Mouse (Mus musculus) megakaryocyte, embryonic 14.5 days (primary cell): ENCODE results near the gene Hyal1. TPM values are rescaled to one million over a fixed set of nuclear protein-coding genes. Genes with fewer than 3 reads are reported as not detected.

Source experiments
- H3K27me3 ChIP-seq: replicated peaks from 2 replicates; pipeline ENCODE3; 2012; ENCODE audit warnings: inconsistent platforms
- H3K36me3 ChIP-seq: replicated peaks from 2 replicates; pipeline ENCODE3; 2012; ENCODE audit warnings: low read length, inconsistent platforms, mixed read lengths
- H3K4me1 ChIP-seq: 2 replicates; pipeline ENCODE4 v1.6.1; 2012; ENCODE audit warnings: inconsistent platforms
- H3K4me3 ChIP-seq: replicated peaks from 2 replicates; pipeline ENCODE3; 2012; ENCODE audit warnings: moderate library complexity, mild to moderate bottlenecking, inconsistent platforms
- H3K9me3 ChIP-seq: 2 replicates; pipeline ENCODE4 v1.6.1; 2012; ENCODE audit warnings: inconsistent platforms
- FLI1 ChIP-seq: IDR thresholded peaks from 2 replicates; pipeline ENCODE4 v1.6.1; 2012; ENCODE audit warnings: low read length, inconsistent platforms, mixed read lengths
- GATA1 ChIP-seq: IDR thresholded peaks from 3 replicates; pipeline ENCODE4 v1.6.1; 2012; ENCODE audit warnings: mixed read lengths, low read length, inconsistent platforms, borderline replicate concordance
- polyA plus RNA-seq: library from polyadenylated mRNA; stranded (reverse); fragments of >175 nt; gene quantifications from 2 replicates; pipeline ENCODE4 v1.2.3, GENCODE M21; 2012; ENCODE audit warnings: low replicate concordance; ENCODE audit not compliant: insufficient read depth

Gene Hyal1
- polyA plus RNA-seq, 1 experiment, result 2.6 TPM

GRCm38 (mm10) chr9:107581584-107581983 is 4.9 kb downstream of the Hyal1 start:
- peaks cover 80% of the 10 kb centered on the region for H3K4me1 ChIP-seq
- H3K27me3 ChIP-seq, result no peaks in the 10 kb centered on the region
- peak overlapping the region; percentile 100 for H3K4me3 ChIP-seq
- TF ChIP-seq FLI1 (no peak), GATA1 (no peak)
- H3K36me3 ChIP-seq, result peaks cover 39% of the 10 kb centered on the region
- H3K9me3 ChIP-seq, result no peaks in the 10 kb centered on the region

- Histone ChIP-seq H3K27me3 (no peaks in the 10 kb centered on the region), H3K4me1 (peaks cover 72% of the 10 kb centered on the region), H3K36me3 (peaks cover 39% of the 10 kb centered on the region), H3K4me3 (peak overlapping the region; percentile 56), H3K9me3 (no peaks in the 10 kb centered on the region)
- TF ChIP-seq FLI1 (no peak), GATA1 (no peak)
Measured at GRCm38 (mm10) chr9:107582509-107583062, 5.9 kb downstream of the Hyal1 start.

- H3K36me3 ChIP-seq, result peaks cover 35% of the 10 kb centered on the region
- H3K27me3 ChIP-seq, result no peaks in the 10 kb centered on the region
- peaks cover 71% of the 10 kb centered on the region for H3K4me1 ChIP-seq
- H3K9me3 ChIP-seq, result no peaks in the 10 kb centered on the region
- no peak for TF ChIP-seq FLI1
- no peak for TF ChIP-seq GATA1
- no peak overlapping the region for H3K4me3 ChIP-seq
Measured at GRCm38 (mm10) chr9:107583174-107583573, 6.4 kb downstream of the Hyal1 start.

- no peaks in the 10 kb centered on the region for H3K27me3 ChIP-seq
- peak overlapping the region; percentile 7 for H3K4me3 ChIP-seq
- TF ChIP-seq FLI1, result no peak
- no peak for TF ChIP-seq GATA1
- H3K9me3 ChIP-seq, result no peaks in the 10 kb centered on the region
- peaks cover 72% of the 10 kb centered on the region for H3K4me1 ChIP-seq
- peaks cover 56% of the 10 kb centered on the region for H3K36me3 ChIP-seq
Measured at GRCm38 (mm10) chr9:107586504-107586903, 9.8 kb downstream of the Hyal1 start.

GRCm38 (mm10) chr9:107586974-107587832 is 10.5 kb downstream of the Hyal1 start, which contains the start of gene Ifrd2:
Ifrd2 (plus strand) TSS chr9:107587642.
- TF ChIP-seq FLI1 (no peak), GATA1 (no peak)
- H3K36me3 ChIP-seq, result peaks cover 60% of the 10 kb centered on the region
- peak within 1 kb of the TSS; percentile 96 for H3K4me3 ChIP-seq
- H3K4me1 ChIP-seq, result peaks cover 70% of the 10 kb centered on the region
- no peaks in the 10 kb centered on the region for H3K27me3 ChIP-seq
- no peaks in the 10 kb centered on the region for H3K9me3 ChIP-seq

- H3K4me1 ChIP-seq, result peaks cover 70% of the 10 kb centered on the region
- TF ChIP-seq GATA1 (no peak), FLI1 (no peak)
- no peaks in the 10 kb centered on the region for H3K27me3 ChIP-seq
- peak overlapping the region; percentile 96 for H3K4me3 ChIP-seq
- no peaks in the 10 kb centered on the region for H3K9me3 ChIP-seq
- H3K36me3 ChIP-seq, result peaks cover 58% of the 10 kb centered on the region
Measured at GRCm38 (mm10) chr9:107587833-107588639, 11.3 kb downstream of the Hyal1 start.

GRCm38 (mm10) chr9:107590058-107590772 is 13.5 kb downstream of the Hyal1 start:
- no peaks in the 10 kb centered on the region for H3K27me3 ChIP-seq
- H3K36me3 ChIP-seq, result peaks cover 58% of the 10 kb centered on the region
- TF ChIP-seq GATA1 (no peak), FLI1 (no peak)
- H3K9me3 ChIP-seq, result no peaks in the 10 kb centered on the region
- H3K4me1 ChIP-seq, result peaks cover 69% of the 10 kb centered on the region
- H3K4me3 ChIP-seq, result no peak overlapping the region

GRCm38 (mm10) chr9:107590773-107591060 is 14.0 kb downstream of the Hyal1 start:
- no peak for TF ChIP-seq GATA1
- no peak for TF ChIP-seq FLI1
- no peak overlapping the region for H3K4me3 ChIP-seq
- no peaks in the 10 kb centered on the region for H3K27me3 ChIP-seq
- no peaks in the 10 kb centered on the region for H3K9me3 ChIP-seq
- peaks cover 55% of the 10 kb centered on the region for H3K36me3 ChIP-seq
- peaks cover 69% of the 10 kb centered on the region for H3K4me1 ChIP-seq

GRCm38 (mm10) chr9:107593101-107593976 is 16.6 kb downstream of the Hyal1 start:
- no peak for TF ChIP-seq GATA1
- TF ChIP-seq FLI1, result no peak
- Histone ChIP-seq H3K4me3 (no peak overlapping the region), H3K9me3 (no peaks in the 10 kb centered on the region), H3K27me3 (peaks cover 7% of the 10 kb centered on the region), H3K36me3 (peaks cover 55% of the 10 kb centered on the region), H3K4me1 (peaks cover 63% of the 10 kb centered on the region)
